Mouse (Mus musculus) left cerebral cortex, postnatal 36 days (tissue): ENCODE measurements at regions not wholly inside any gene's neighbourhood (a gene's known extent, or its start where the extent isn't known, plus 50 kb on each side); places are given as distances from the start of the nearest gene placed in this dataset.

Source experiments
- DNase-seq, 2 experiments: peaks; one replicate each; pipeline ENCODE4 v3.0.0; 2021 to 2022; ENCODE audit warnings: low spot score in 2 of 2, mixed read lengths in 1 of 2
- intact Hi-C: fragments of 180-260 bp; cut with DNase I; formaldehyde crosslinking; loops from one replicate; pipeline ENCODE4 v1.15.1; 2025

GRCm38 (mm10) chr1:45575131-45575530 is 72.0 kb upstream of the Col5a2 start:
- intact Hi-C loops, result no loop called here
- DNase-seq, result no peak

- intact Hi-C loops, result no loop called here
- DNase-seq, result no peak
Observed at GRCm38 (mm10) chr1:45580466-45580865, 77.4 kb upstream of the Col5a2 start.

GRCm38 (mm10) chr1:45587351-45588025 is 84.4 kb upstream of the Col5a2 start:
- intact Hi-C loops, result no loop called here
- DNase-seq, result no peak

GRCm38 (mm10) chr1:45597316-45597715 is 94.2 kb upstream of the Col5a2 start:
- intact Hi-C loops, result no loop called here
- no peak for DNase-seq

- intact Hi-C loops, result no loop called here
- DNase-seq, result no peak
Observed at GRCm38 (mm10) chr1:45599421-45599820, 96.3 kb upstream of the Col5a2 start.

- DNase-seq, result no peak
- intact Hi-C loops, result no loop called here
Observed at GRCm38 (mm10) chr1:45600011-45600410, 96.9 kb upstream of the Col5a2 start.

- no peak for DNase-seq
- intact Hi-C loops, result no loop called here
Observed at GRCm38 (mm10) chr1:45605571-45605970, 102.5 kb upstream of the Col5a2 start.

GRCm38 (mm10) chr1:45608316-45608715 is 105.2 kb upstream of the Col5a2 start:
- DNase-seq, result no peak
- intact Hi-C loops, result no loop called here

GRCm38 (mm10) chr1:45619008-45619407 is 115.9 kb upstream of the Col5a2 start:
- intact Hi-C loops, result no loop called here
- DNase-seq, result no peak

- DNase-seq, result no peak
- intact Hi-C loops, result loop anchor here (5.0 kb wide), 2 partner anchors 194 to 879 kb away; no protein-coding TSS in a partner anchor
Observed at GRCm38 (mm10) chr1:45625921-45626320, 122.8 kb upstream of the Col5a2 start.

GRCm38 (mm10) chr1:45626733-45627132 is 123.7 kb upstream of the Col5a2 start:
- DNase-seq, result no peak
- intact Hi-C loops, result loop anchor here (5.0 kb wide), 2 partner anchors 194 to 879 kb away; no protein-coding TSS in a partner anchor

- intact Hi-C loops, result loop anchor here (5.0 kb wide), 2 partner anchors 196 to 881 kb away; no protein-coding TSS in a partner anchor
- DNase-seq, result peak in 1 of 2 experiments; percentile 8
Observed at GRCm38 (mm10) chr1:45627840-45628239, 124.8 kb upstream of the Col5a2 start.

GRCm38 (mm10) chr1:45647301-45647700 is 144.2 kb upstream of the Col5a2 start:
- no peak for DNase-seq
- intact Hi-C loops, result no loop called here

- no peak for DNase-seq
- intact Hi-C loops, result no loop called here
Observed at GRCm38 (mm10) chr1:45653248-45653647, 141.7 kb upstream of the Wdr75 start.

GRCm38 (mm10) chr1:45663882-45664520 is 131.0 kb upstream of the Wdr75 start:
- intact Hi-C loops, result no loop called here
- no peak for DNase-seq

- peak; percentile 36 to 42 for DNase-seq
- intact Hi-C loops, result no loop called here
Observed at GRCm38 (mm10) chr1:45672443-45673156, 122.4 kb upstream of the Wdr75 start.

- intact Hi-C loops, result no loop called here
- DNase-seq, result no peak
Observed at GRCm38 (mm10) chr1:45675771-45676439, 119.1 kb upstream of the Wdr75 start.

- intact Hi-C loops, result no loop called here
- DNase-seq, result no peak
Observed at GRCm38 (mm10) chr1:45679964-45680709, 114.8 kb upstream of the Wdr75 start.

- DNase-seq, result no peak
- intact Hi-C loops, result no loop called here
Observed at GRCm38 (mm10) chr1:45700893-45701292, 94.1 kb upstream of the Wdr75 start.
